Mouse (Mus musculus) thymus, postnatal 4 days (tissue): ENCODE data around the gene Arhgef10l.

Source experiments
- DNase-seq: peaks from one replicate; pipeline ENCODE4 v3.0.0; 2021

Gene Arhgef10l

DNA sequence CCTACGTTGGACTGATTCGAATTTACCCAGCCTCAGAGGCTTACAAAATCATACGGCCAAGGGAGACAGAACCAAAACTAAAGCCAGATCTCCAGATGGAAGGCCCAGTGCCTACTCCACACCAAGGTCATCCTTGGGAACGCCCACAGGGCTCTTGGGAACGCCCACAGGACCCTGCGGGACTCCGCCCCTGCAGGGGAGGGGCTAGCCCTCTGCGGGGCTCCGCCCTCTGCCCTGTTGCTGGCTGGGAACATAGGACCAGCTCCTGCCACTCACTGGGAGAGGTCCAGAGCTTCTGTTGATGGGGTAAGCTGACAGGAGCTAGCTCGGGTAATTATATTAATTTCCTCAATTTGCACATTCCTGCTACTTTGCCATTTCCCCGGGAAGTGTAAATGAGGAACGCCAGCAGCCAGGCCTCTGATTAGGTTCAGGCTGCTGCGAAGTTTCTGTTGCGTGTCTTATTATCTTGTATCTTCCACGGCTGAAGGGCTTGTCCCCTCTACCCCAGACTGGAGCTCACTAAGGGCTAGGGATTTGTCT lies 158.6 kb downstream of the Arhgef10l start:
- DNase-seq, result peak; percentile 16

DNA sequence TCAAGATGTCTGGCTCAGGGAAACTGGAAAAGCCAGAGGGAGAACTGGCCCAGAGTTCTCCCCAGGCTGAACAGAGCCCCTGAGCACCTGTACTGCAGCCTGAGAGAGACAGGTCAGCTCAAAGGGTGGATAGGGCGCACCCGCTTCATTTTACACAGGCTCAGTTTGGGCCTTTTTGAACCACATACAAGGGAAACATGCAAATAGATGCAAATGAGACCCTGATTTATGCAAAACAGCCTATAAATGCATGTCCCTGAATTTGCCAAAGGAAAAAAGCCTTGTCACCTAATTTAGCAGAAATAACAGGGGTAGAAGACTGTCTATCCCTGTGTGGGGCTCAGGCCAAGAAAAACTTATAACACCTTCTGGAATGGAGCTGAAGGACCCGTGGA lies 160.2 kb downstream of the Arhgef10l start:
- no peak for DNase-seq

- no peak for DNase-seq
Measured at GRCm38 (mm10) chr4:140504921-140505607, 160.7 kb downstream of the Arhgef10l start.

DNA sequence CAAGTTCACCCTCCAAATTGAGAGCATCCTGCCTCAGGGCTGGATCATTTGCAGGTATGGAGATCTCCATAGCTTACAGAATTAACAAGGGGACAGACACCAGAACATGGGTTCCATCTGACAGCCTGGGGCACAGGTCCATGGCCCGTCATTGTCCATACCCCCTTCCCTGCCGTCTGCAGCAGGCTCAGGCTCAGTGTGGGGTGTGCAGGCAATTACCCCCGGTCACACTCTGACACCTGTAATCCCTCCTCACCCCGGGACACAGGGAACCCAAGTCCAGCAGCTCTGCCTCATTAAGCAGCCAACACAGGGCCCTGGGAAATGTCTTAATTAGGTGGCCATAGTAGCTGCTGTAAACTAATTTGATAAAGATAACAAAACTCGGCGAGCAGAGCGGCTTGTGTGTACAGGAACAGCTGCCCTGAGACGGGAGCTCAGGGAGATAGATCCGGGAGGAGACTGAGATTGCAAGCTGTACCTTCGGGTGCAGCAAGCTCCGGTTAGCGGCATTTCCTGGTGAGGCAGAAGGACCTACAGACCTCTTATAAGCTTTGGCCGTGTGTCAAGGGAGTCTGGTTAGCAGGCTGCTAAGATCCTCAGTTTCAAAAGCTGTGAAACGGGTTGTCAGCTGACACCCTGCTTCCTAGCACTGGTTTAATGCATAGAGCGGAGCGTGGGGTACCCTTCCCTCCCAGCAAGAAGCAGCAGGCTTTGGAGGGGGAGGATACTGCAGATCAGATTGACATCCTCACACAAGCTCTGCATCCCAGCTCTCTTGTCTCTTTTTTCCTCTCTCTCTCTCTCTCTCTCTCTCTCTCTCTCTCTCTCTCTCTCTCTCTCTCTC lies 161.5 kb downstream of the Arhgef10l start:
- no peak for DNase-seq

DNA sequence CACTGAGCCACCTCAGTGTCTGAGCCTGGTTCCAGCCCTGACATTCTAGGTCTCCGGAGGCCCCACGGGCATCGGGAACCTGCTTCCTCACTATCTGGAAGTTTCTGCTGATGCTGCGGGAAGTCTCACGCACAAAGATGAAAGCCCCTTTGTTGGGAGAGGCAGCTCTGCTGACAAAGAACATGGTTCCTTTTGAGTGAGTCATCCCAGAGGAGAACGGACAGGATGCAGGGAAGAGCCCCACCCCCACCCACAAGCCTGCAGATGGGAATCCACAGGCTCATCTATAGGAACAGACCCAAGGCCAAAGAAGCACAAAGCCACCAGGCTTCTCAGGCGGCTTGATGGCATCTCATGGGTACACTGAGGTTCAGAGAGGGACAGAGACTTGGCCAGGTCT lies 165.0 kb downstream of the Arhgef10l start:
- no peak for DNase-seq

GRCm38 (mm10) chr4:140499571-140499970 lies 166.2 kb downstream of the Arhgef10l start:
- peak; percentile 20 for DNase-seq

DNA sequence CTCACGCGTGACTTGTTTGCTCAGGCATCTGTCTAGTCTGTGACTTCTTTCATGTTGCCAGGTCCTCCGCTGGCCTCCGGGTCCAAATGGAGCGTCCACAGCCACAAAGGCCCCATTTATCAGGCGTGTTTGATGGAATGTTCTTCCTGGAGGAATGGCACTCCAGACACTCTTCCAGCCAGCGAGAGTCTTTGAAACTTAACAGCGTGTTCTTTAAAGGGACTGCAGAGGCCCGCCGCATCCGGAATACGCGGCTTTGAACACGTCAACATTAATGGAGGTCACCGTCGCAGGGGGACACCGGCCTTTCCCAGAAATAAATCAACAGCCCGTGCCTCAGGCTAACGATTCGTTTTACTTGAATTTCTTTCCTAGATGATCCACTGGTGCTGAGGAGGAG lies 168.6 kb downstream of the Arhgef10l start:
- DNase-seq, result no peak

- peak; percentile 13 for DNase-seq
Measured at GRCm38 (mm10) chr4:140491555-140491954, 174.3 kb downstream of the Arhgef10l start.

DNA sequence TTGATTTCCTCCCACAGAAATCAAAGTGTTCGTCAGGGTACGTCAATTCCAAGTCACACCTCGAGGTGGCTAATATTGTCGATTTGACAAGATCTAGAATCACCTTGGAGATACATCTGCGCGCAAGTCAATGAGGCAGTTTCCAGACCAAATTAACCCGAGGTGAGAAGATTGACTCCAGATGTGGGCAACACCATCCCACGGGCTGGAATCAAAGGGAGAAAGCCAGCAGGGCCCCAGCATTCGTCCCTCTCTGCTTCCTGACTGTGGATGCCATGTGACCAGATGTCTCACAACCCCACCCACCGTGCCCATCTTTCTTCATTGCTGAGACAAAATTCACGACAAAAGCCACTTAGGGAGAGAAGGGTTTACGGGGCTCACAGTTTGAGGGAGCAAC lies 180.4 kb downstream of the Arhgef10l start:
- DNase-seq, result no peak

GRCm38 (mm10) chr4:140483134-140483533 lies 182.7 kb downstream of the Arhgef10l start:
- DNase-seq, result no peak

- DNase-seq, result no peak
Measured at GRCm38 (mm10) chr4:140480369-140481067, 185.3 kb downstream of the Arhgef10l start.

- no peak for DNase-seq
Measured at GRCm38 (mm10) chr4:140475194-140475593, 190.6 kb downstream of the Arhgef10l start.

GRCm38 (mm10) chr4:140469760-140470452 lies 195.9 kb downstream of the Arhgef10l start:
- no peak for DNase-seq

- no peak for DNase-seq
Measured at GRCm38 (mm10) chr4:140467254-140467791, 198.5 kb downstream of the Arhgef10l start.
